In the genomic region with DNA sequence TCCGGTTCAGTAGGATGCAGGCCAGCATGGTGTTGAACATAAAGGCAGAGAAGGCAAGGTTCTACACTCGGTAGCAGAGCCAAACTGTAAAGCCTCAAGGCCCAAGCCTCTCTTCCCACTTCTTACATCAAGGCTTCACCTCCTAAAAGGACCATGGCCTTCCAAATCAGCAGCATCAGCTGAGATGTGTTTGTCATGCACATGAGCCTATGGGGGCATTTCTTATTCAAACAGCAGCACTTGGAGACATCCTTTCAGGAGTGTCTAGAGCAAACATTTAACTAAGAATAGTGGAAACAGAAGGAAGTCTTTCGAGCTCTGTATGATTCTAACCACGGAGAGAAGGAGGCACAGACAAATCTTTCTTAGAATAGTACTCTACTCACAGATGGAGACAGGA, we compare ENCODE assay signal across 16 mouse cellular contexts.
"Had no signal": no experiment of that assay in that cellular context is flagged by ENCODE, and none has a peak within 500 bp of the region (broad histone marks: within the 10 kb centered on the region; RNA-seq: fewer than 3 reads in every experiment).

No protein-coding gene starts in this region.

- H3K36me3 ChIP-seq: midbrain, embryonic 10.5 days; midbrain, embryonic 12.5 days; neural tube, embryonic 13.5 days; neural tube, embryonic 15.5 days; stomach, embryonic 15.5 days had no signal

- DNase-seq: lung, adult 18-20 months; lung, embryonic 14.5 days; lung, postnatal 10 days; lung, postnatal 4 days; midbrain, embryonic 14.5 days; right cerebral cortex, postnatal 14 days; thymus, adult 2 months; thymus, postnatal 25 days; thymus, postnatal 4 days had no signal

- H3K9ac ChIP-seq: lung, embryonic 14.5 days; midbrain, embryonic 12.5 days; neural tube, embryonic 13.5 days; neural tube, embryonic 15.5 days; stomach, embryonic 15.5 days had no signal

- H3K9me3 ChIP-seq: midbrain, embryonic 10.5 days; midbrain, embryonic 12.5 days; neural tube, embryonic 13.5 days; neural tube, embryonic 15.5 days; stomach, embryonic 15.5 days had no signal

- H3K27me3 ChIP-seq: midbrain, embryonic 12.5 days; neural tube, embryonic 13.5 days; neural tube, embryonic 15.5 days; stomach, embryonic 15.5 days had no signal

- H3K4me3 ChIP-seq: midbrain, embryonic 10.5 days; midbrain, embryonic 12.5 days; myocyte; neural tube, embryonic 13.5 days; neural tube, embryonic 15.5 days; stomach, embryonic 15.5 days had no signal

- H3K4me1 ChIP-seq: midbrain, embryonic 10.5 days; midbrain, embryonic 12.5 days; neural tube, embryonic 13.5 days; neural tube, embryonic 15.5 days; stomach, embryonic 15.5 days had no signal

- H3K27ac ChIP-seq: midbrain, embryonic 10.5 days; midbrain, embryonic 12.5 days; neural tube, embryonic 13.5 days; neural tube, embryonic 15.5 days; stomach, embryonic 15.5 days; stomach, postnatal 0 days had no signal
